Mouse (Mus musculus) adrenal gland, postnatal 14 days (tissue): ENCODE data around the gene Rgs5. TPM values are rescaled to one million over a fixed set of nuclear protein-coding genes. Genes with fewer than 3 reads are reported as not detected.

Experiments used
- DNase-seq: peaks from one replicate; pipeline ENCODE4 v3.0.0; 2021; ENCODE audit warnings: mixed read lengths
- long read RNA-seq, 2 experiments: library from polyadenylated mRNA; stranded (forward); transcript quantifications; one replicate each; pipeline ENCODE4 v2.0.0; 2021
- total RNA-seq: library from RNA; stranded (reverse); gene quantifications from 2 replicates; pipeline ENCODE4 v1.2.3, GENCODE M21; 2021

Gene Rgs5
- 130 and 159 TPM in 2 replicates for total RNA-seq
- long read RNA-seq, experiment 1, full-length matches to known transcripts = 55 of 65 reads
- long read RNA-seq, experiment 1, partial matches to known transcripts = 4 of 65 reads
- long read RNA-seq, experiment 1, other reads (novel, unspliced or antisense) = 6 of 65 reads
- long read RNA-seq, experiment 2, full-length matches to known transcripts = 50 of 58 reads
- long read RNA-seq, experiment 2, partial matches to known transcripts = 6 of 58 reads
- long read RNA-seq, experiment 2, other reads (novel, unspliced or antisense) = 2 of 58 reads

- peak; percentile 33 for DNase-seq
Observed at GRCm38 (mm10) chr1:169655256-169655655, at the start of gene Rgs5. Gene Rgs5, plus strand, starts transcription at chr1:169655501.

GRCm38 (mm10) chr1:169606164-169606563 is 49.1 kb upstream of the Rgs5 start:
- DNase-seq = no peak

- DNase-seq = no peak
Observed at GRCm38 (mm10) chr1:169629738-169630137, 25.6 kb upstream of the Rgs5 start.

- no peak for DNase-seq
Observed at GRCm38 (mm10) chr1:169637251-169637750, 18.0 kb upstream of the Rgs5 start.

GRCm38 (mm10) chr1:169644884-169645653 is 10.2 kb upstream of the Rgs5 start:
- no peak for DNase-seq

GRCm38 (mm10) chr1:169659479-169659878 is 4.2 kb downstream of the Rgs5 start:
- no peak for DNase-seq

GRCm38 (mm10) chr1:169667328-169667727 is 12.0 kb downstream of the Rgs5 start:
- no peak for DNase-seq

GRCm38 (mm10) chr1:169670705-169671104 is 15.4 kb downstream of the Rgs5 start:
- DNase-seq = peak; percentile 61

GRCm38 (mm10) chr1:169671801-169672200 is 16.5 kb downstream of the Rgs5 start:
- no peak for DNase-seq

GRCm38 (mm10) chr1:169672272-169672671 is 17.0 kb downstream of the Rgs5 start:
- no peak for DNase-seq

GRCm38 (mm10) chr1:169674116-169674515 is 18.8 kb downstream of the Rgs5 start:
- peak; percentile 42 for DNase-seq

- no peak for DNase-seq
Observed at GRCm38 (mm10) chr1:169676751-169677150, 21.4 kb downstream of the Rgs5 start.

GRCm38 (mm10) chr1:169680455-169681208 is 25.3 kb downstream of the Rgs5 start:
- DNase-seq = no peak

GRCm38 (mm10) chr1:169682775-169683497 is 27.6 kb downstream of the Rgs5 start:
- DNase-seq = no peak

- DNase-seq = no peak
Observed at GRCm38 (mm10) chr1:169685257-169685656, 30.0 kb downstream of the Rgs5 start.

- DNase-seq = no peak
Observed at GRCm38 (mm10) chr1:169693040-169693439, 37.7 kb downstream of the Rgs5 start.

GRCm38 (mm10) chr1:169693537-169693936 is 38.2 kb downstream of the Rgs5 start:
- no peak for DNase-seq

- no peak for DNase-seq
Observed at GRCm38 (mm10) chr1:169695356-169695755, 40.1 kb downstream of the Rgs5 start.

GRCm38 (mm10) chr1:169697236-169697635 is 41.9 kb downstream of the Rgs5 start:
- no peak for DNase-seq

GRCm38 (mm10) chr1:169699184-169699583 is 43.9 kb downstream of the Rgs5 start:
- no peak for DNase-seq

- DNase-seq = no peak
Observed at GRCm38 (mm10) chr1:169704395-169705087, 49.2 kb downstream of the Rgs5 start.
